Mouse (Mus musculus) cerebral cortex, adult 2 months (tissue): ENCODE data around the gene Slc6a16.

Experiments
- WGBS: fragments of 180-500 bp; shearing (Covaris S2); methylation state at CpG from one replicate; pipeline ENCODE4 v1.1.7; 2018; 5-methylcytosine and 5-hydroxymethylcytosine counted together

The Slc6a16 gene

DNA sequence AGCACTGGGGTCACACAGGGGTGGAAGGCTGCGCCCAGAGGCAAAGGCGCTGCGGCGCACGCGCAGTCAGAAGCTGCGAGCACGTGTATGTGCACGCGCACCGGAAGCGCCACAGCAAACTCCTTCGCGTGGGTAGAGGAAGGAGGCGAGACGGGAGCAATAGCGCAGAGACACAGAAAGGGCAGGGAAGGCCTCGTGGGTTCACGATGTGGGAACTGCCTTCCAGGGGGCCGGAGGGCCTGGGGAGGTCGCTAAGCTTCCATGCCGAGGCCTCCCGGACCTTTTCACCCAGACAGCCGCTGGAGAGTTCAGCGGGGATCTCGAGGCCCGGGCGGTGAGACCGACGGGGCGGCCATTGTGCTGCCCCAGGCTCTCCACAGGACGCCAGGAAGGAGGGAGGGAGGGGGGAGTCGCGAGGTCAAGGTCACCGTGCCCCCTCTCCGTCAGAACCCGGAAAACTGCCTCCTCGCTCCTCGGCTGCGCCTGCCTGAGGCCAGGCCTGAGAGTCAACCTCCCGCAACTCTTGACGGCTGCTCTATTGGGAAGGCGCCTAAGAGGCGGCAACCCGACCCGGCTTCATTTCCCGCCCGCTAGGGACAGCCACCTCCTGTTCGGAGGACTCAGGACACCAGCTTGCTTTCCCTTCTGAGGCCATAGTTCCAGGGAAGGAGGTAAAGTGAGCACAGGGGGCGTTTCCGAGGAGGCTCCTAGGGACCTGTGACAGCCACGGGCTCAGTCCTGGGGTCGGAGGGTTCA, at the start of gene Slc6a16:
Gene Slc6a16 (plus strand): TSS at position 453 of the 756 bp plus-strand sequence.
- 20% methylated on average over 53 of the region's 53 CpGs for WGBS

DNA sequence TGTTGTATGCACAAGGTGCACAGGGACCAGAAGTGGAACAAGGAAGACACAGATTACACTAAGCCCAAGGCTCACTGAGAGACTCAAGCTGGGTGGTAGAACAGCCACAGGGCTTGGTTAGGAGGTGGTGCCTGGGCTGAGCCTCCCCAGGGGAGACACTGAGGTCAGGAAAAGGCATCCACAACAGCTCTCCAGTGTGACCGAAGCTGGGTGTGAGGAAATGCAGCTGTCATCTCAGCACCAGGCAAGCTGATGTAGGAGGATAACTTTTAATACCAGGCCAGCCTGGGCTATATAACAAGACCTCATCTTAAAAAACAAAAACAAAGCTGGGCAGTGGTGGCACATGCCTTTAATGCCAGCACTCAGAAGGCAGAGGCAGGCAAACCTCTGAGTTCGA, 49.7 kb upstream of the Slc6a16 start:
- 70% methylated on average over 2 of the region's 2 CpGs for WGBS

DNA sequence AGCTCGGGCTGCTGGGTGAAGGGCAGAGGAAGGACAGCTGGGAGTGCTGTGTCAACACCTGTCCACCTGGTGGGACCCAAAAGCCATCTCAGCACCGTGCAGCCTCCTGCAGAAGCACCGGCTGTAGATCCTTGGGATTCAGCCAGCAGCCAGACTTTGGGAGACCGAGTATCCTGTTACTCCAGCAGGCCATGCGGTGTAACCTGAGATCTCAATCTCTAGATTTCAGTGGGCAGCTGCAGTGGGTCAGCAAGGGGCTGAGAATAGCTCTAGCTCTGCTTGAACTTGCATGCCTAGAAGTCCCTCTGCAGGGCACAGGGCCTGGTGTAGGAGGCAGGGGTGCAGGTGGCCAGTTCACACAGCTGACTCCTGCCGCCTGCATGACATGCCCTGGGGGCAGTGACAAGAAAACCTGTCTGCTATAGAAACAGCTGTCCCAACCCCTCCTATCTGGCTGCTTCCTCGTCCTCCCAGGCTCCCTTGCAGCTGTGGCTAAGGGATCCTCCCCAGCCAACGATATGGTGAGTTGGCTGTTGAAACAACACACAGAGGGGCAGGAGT, 49.0 kb upstream of the Slc6a16 start:
- WGBS: 42% methylated on average over 8 of the region's 8 CpGs

DNA sequence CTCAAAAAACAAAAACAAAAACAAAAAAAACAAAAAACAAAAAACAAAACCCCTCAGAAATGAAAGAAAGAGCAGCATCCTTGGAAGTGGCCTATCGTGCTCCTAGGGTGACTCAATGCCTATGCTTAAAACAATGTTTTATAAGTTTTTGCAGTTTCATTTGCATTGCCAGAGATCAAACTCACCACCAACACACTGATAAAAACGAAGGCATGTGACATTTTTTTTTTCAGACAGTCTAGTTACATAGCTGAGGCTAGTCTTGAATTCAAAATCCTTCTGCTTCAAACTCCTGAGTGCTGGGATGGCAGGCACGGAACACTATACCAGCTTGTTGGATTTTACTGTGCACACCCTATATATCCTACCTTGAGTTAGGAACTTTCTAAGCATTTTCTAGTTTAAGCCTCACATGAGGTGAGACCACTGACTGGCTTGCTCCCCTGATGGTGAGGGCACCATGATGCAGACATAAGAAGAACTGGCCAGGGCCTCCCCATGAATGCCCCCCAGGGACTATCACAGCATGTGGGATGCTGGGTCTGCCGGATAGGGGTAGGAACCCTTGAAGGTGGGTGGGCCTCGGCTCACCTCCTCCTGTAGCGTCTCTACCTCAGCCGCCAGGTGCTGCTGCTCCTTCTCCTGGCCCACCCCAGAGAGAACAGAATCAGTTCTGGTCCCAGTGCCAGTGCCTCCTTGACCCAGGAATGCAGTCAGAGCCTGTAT, 48.1 kb upstream of the Slc6a16 start:
- 82% methylated on average over 7 of the region's 7 CpGs for WGBS

DNA sequence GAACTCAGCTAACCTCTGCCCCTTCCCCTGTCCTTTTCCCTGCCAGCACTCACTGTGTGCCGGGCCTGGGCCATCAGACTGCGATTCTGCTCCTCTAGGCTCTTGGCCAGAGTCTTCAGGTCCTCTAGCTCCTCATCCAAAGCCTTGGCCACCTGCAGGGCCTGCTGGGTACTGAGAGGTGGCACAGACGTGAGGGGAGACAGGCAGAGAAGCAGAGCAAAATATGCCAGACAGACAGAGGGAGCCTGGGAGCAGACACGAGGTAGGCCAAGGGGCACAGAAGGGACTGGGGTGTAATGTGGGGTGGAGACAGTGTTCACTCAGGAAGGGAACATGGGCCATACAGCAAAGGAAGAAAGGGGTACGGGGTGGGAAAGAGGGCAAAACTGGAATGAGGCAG, 47.5 kb upstream of the Slc6a16 start:
- 55% methylated on average over 5 of the region's 5 CpGs for WGBS

DNA sequence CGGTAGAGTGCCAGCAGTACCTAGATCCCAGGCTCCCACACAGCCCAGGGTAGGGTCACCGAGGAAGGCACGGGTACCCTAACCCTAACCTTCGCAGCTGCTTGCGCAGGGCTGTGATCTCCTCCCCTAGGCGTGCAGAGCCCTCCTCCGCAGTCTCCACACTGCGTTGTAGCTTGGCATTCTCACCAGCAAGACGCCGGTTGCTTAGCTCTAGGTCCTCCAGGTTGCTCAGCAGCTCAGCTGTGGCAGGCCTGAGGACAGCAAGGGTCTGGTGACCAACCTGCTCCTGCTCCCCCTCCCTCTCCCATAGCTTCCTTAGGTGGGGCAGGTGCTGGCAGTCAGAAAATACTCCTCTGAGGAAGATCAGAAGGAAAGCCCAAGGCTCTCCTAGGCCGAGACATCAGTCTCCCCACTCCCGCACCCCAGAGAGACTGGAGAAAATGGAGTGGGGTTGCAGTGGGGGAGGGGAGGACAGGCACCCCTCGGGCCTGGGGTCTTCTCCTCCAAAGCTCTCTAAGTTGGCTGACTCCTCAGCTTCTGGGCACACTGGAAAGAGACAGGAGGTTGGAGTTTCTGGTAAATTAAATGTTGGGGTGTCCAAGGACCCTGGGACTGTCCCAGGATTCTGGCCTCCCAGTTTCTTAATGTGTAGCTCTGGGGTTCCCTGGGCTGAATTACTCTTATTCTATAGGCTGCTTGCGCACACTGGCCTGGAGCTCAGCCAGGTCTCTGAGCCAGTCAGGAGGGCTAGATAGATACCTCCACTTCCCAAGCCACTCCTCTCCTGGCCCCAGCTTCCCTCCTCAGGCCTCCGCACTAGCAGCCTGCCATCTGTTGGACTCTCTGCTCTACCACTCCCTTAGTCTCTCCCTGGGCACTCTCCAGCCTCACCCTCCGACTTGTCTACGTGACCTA, 46.8 kb upstream of the Slc6a16 start:
- WGBS: 67% methylated on average over 17 of the region's 17 CpGs

DNA sequence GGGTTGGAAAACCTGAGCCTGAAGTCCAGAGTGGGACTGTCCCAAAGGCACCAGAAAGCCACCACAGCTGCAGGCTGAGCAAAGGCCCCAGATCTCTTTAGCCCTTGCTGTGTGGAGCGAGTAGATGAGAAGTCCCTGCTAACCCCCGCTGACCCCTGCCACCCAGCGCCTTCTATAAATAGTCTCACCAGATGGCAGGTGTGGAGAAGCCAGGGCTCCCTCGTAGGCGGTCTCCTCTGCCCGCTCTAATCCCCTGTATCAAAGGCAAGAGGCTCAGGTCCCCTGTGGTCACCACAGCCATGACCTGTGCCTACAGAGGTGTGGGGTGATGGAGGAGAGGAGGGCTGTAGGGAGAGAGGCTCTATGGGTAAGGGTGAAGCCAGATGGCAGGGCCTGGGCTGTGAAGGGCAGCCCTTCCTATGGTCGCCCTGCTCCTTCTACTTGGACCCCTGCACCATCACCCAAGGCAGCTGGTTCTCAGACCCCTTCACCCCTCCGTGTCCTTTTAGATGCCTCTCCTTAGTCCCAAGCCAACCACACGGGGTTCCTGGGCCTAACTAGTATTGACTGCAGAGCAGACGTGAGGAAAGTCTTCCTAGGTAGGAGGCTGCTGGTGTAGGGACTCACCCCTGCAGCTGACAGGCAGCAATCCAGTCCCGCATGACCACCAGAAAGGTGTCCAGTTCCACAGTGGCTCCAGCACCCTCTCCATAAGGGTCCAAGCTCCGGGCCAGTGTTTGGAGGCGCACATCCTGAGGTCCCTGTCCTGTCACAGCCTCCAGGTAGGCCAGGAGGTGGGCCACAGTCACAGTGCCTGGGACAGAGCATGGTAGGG, 45.3 kb upstream of the Slc6a16 start:
- WGBS: 80% methylated on average over 13 of the region's 13 CpGs

DNA sequence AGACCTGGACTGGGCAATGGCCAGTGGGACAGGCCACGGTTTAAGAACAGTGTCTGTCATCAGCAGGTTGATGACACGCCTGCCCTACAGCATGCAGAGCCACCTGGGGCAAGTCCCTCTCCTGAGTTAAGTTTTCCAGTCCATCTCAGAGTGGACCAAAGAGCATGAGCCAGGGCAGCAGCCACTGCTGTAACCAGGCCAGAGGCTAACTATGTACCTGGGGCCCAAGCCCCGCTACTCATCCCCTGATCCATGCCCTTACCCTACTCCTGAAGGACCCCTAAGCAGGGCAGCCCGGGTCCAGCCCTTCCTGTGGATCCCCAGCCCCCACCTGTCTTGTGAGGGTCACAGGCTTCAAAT, 44.7 kb upstream of the Slc6a16 start:
- WGBS: 88% methylated on average over 4 of the region's 4 CpGs

DNA sequence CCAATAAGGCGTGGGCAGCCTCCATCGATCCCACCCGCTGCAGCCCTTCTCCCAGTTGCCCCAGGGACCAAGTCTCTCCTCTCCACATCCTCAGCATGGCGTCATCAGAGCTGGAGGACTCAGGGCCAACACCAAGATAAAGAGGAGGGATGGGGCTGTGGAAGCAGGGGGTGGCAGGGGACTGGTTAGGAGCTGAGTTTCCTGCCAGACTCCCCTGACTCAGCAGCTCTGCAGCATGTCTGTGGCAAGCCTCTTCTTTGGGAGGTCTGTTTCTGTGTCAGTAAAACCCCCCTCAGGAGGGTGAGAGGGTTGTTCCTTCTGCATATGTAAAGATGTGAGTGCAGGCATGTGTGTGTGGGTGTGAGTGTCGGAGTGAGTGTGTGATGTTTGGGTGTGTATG, 43.9 kb upstream of the Slc6a16 start:
- 53% methylated on average over 5 of the region's 5 CpGs for WGBS

DNA sequence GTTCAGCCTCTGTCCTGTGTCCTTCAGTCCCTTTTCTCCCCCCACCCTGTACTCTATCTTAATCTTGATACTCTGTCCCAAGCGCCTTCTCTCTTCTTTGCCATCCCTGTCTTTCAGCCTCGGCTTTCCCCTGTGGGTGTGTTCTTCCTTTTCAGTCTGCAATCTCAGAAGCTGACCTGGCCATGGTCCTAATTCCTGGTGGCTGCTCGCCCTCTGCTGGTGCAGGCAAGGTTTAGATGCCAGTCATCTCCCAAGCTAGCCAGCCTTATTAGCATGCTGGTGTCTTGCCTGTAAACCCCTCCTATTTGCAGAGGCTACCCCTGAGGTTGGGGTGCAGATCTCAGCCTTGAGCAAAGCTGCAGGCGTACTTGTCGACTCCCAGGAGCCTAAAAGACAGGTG, 42.5 kb upstream of the Slc6a16 start:
- 14% methylated on average over 5 of the region's 5 CpGs for WGBS

DNA sequence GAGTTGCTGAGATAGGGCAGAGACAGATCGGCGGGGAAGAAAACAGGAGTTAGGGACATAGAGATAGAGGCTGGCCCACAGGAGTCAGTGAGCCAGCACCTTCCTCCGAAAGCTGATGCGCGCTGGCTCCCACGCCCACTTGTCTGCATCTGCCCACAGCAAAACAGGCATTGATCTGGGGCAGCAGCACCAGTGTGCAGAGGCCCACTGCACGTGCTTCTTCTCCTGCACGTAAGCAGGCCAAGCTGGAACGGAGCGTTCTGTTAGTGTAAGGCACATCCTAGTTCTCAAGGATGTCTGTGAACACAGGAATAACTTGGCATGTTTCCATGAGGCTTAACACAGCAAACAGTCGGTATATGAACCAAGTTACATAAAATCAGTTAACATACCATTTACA, 41.9 kb upstream of the Slc6a16 start:
- WGBS: 49% methylated on average over 11 of the region's 11 CpGs

DNA sequence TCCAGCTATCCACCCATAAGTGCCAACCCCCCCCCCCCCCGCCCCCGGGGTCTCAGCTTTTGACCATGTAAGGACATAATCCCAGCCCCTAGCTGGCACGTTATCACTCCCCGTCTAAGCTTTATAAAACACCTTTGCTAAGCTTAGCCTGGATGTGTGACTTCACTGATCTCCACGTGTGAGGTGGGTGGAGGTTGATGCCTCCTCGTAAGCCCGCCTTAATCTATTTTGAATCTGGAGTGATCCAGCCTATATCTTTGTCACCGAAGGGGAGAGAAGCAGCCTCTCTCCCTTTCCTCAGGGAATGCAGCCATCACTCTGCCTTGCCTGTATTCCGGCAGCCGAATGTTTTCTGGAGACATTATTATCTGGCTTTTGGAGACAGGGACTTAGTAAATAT, 38.2 kb upstream of the Slc6a16 start:
- WGBS: 30% methylated on average over 10 of the region's 10 CpGs

DNA sequence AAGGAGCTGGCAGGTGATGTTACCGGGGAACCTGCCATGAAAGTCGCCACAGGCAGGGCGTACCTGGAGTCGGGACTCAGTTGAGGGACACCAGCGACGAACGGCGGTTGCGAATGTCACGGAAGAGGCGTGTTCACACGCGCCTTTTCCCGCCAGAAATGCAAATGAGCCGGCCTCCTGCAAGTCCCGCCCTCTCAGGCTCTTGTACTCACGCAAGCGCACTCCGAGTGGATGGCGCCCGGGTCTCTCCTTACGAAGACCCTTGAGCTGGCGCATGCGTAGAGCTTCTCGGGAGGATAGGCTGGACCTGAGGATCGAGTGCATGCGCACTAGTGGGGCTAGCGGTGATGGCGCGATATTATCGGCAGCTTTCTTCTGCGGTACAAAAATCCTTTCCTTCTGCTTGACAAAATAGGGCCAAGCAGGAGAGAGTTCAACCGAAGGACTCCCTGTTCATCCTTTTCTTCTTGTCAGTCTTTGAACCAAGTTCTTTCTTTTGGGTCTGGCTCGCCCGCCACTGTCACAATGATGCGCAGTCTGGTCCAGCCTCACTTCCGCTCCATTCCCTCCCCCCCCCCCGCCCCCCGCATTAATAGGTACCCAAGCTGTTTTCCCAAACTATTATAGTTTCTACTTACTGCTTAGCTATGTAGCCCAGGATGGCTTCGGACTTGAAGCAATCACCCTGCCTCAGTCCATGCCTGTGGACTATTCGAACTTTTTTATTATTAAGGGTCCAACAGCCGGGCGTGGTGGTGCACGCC, 36.3 kb upstream of the Slc6a16 start, which contains the start of gene Ccdc155:
Gene Ccdc155 (minus strand): TSS at position 513 of the 764 bp plus-strand sequence.
- WGBS: 7% methylated on average over 44 of the region's 44 CpGs

DNA sequence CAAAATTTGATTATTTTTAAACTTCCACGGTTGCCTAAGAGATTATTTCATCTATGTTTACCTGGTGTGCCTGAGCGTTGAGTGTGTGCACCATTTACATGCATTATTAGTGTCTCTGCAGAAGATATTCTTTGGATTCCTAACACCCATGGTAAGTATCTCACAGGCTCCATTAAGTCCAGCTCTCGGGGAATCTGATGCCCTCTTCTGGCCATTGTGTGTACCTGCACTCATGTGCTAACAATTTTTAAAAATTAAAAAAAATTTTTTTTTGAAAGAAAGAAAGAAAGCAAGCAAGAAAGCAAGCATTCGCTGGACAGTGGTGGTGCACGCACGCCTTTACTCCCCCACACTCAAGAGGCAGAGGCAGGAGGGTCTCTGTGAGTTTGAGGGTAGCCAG, 32.6 kb upstream of the Slc6a16 start:
- WGBS: 74% methylated on average over 6 of the region's 6 CpGs

DNA sequence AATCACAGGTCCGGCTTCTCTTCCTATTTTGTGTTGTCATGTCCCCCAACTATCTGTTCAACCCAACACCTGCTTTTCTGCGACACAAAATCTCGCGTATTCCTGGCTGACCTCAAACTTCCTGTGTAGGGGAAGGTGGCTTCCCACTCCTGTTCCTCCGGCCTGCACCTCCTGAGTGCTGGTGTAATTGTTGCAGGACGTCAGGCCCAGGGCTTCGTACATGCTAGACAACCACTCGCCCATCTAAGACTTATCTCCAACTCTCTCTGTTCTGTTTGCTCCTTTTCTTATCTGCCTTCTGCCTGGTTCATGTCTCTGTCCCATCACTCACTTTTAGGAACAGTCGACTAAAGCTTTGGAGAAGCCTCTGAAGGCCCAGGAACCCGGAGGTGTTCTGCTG, 29.8 kb upstream of the Slc6a16 start:
- 77% methylated on average over 10 of the region's 10 CpGs for WGBS

DNA sequence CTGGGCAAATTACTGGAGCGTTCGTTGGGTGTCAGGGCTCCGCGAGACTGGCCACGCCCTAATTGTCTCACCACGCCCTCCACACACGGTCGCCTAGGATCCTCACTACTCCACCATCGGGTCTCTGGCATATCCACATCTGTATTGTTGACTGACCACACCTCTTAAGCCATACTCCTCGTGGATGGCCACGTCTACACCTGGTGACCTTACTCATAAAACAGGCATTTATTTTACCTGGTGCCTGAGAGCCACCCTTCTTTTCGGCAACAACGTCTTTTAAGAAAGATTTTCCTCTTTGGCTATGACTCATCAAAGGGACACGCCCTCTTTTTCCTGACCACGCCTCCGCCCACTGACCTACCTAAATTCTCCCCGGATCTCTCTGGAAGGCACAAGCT, 29.0 kb upstream of the Slc6a16 start, which contains the start of gene Dkkl1:
Gene Dkkl1 (minus strand): TSS at position 297 of the 401 bp plus-strand sequence.
- WGBS: 10% methylated on average over 17 of the region's 17 CpGs

DNA sequence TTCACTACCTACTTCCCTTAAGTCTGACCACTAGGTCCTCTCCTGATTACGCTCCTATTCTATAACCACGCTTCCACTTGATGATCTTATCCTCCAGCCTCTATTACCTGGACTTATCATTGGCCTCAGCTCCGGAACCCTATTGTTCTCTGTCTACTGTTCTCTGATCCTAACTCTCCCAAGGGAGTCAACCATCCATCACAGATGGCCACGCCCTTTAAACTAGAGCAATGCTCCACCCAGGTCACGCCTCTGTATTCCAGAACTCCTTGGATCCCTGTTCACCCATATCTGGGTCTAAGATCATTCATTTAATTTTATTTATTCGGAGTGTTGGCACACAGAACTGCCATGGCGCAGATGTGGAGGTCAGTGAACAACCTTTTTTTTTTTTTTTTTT, 28.5 kb upstream of the Slc6a16 start:
- 82% methylated on average over 7 of the region's 7 CpGs for WGBS

DNA sequence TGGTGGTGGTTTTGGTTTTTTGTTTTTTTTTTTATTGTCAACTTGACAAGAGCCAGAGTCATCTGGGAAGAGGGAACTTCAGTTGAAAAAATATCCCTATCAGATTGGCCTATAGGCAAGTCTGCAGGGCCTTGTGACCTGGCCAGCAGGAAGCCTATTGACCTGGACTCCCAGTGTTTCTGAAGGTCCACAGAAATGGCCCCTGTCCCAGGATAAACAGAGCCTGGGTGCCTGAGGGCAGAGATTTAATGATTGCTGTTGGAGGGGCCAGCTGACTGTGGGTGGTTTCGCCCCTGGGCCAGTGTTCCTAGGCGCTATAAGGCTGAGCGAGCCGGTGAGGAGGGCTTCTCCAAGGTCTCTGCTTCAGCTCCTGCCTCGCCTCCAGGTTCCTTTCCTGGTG, 27.2 kb upstream of the Slc6a16 start:
- 81% methylated on average over 5 of the region's 5 CpGs for WGBS

DNA sequence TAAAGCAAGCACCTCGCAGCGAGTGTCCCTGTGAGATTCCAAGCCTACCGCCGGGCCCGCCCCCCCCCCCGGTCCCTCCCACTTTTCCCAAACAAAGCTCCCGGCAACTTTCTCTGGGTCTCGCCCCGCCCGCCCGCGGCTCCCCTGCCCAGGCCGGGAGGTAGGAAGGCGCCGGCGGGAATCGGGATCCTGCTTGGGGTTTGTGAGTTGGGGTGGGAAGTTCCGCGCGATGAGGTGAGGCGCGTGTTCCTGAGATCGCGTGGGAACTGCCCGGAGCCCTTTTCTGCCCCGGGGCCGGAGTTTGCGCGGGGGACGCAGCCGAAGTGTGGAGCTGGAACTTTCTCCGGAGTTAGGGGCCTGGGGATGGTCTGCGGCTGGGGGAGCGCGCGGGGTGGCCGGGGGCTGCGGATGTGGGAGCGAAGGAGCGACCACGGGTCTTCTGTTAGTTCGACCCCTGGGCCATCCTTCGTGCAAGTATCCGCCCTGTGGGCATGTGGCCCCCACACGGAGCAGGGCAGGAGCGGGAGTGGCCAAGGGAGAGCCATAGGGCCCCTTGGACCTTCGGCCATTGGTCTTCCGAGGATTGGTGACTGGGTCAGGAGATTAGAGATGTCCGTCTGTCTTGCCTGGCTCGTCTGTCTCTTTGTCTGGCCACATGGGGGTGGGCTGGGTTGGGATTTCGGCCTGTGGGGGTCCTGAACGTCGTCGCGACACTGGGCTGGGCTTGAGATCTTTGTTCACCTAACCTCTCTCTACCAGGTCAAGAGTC, 25.0 kb upstream of the Slc6a16 start, which contains the start of gene Tead2:
Gene Tead2 (plus strand): TSS at position 81 of the 769 bp plus-strand sequence.
- WGBS: 3% methylated on average over 55 of the region's 55 CpGs
